Mouse (Mus musculus): ENCODE measurements at regions not wholly inside any gene's neighbourhood (a gene's known extent, or its start where the extent isn't known, plus 50 kb on each side); places are given as distances from the start of the nearest gene placed in this dataset.

DNA sequence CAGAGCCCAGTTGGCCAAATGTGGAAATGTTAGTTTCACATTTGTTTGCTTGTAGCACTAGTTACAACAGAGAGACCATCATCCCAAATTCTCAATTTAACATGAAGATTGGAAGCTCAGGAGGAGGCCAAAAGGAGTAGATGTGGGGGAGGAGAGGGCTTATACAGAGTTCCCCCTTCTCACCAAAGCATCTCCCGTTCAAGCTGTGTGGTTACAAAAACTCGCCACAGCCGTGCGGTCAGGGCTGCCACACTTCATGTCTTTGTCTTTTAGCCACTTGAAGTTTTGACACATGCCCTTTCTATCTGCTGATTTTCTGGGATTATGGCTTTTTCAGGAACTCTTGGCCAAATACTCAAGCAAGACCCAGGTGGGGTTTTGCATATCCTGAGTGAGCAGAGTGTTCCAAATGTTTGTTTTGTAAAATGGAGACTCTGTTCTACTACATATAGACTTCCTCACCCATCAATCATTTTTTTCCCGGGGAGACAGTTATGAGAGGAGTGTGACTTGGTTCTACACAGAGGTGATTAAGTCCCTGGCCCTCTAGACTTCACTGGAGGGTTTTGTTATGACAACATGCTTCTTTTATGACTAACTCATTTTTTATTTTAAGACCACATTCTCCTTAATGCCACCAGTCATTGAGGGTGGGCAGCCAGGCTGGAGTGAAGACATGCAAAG lies 605.4 kb upstream of the Sall1 start:
- DNase-seq (ENCODE audit: low read depth, low spot score) = no peak

DNA sequence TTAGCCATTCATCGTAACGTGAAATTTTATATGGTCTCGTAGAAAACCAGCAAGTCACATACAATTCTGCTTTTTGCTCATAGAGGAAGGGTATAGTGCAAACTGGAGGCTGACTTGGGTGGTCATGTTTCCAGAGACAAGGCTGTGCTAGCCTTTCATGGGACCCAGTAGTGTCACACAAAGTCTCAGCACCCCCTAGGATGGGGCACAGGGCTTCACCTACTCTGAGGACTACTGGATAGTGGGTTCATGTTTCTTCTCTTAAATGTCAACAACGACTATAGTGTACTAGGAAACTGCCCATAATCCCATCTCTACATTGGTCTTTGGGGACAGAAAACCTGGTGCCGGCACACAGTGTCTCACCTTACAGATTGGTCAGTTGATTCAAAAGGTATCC lies 603.0 kb upstream of the Sall1 start:
- no peak for DNase-seq (ENCODE audit: low read depth, low spot score)

- DNase-seq (ENCODE audit: low read depth, low spot score) = no peak
These were observed 597.4 kb upstream of the Sall1 start for GRCm38 (mm10) chr8:89641339-89641738.

DNA sequence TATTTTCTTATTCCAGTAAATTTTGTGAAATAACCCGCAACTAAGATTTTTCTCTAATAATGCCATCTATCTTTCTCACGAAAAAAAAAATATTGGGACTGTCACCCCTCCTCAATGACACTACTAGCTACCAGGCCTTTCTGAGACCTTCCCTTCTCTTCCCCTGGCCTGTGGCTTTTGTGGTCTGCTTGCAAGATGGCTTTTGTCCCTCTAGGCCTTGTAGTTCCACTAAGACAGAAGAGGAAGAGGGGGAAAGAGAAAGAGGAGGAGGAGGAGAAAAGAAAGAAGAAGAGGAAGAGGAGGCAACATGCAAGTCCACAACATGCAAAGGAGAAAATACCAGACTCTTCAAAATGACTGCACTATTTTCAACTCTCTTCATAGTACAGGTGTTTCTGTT lies 590.9 kb upstream of the Sall1 start:
- DNase-seq (ENCODE audit: low read depth, low spot score) = no peak

GRCm38 (mm10) chr8:89632304-89632703 lies 588.3 kb upstream of the Sall1 start:
- no peak for DNase-seq (ENCODE audit: low read depth, low spot score)

DNA sequence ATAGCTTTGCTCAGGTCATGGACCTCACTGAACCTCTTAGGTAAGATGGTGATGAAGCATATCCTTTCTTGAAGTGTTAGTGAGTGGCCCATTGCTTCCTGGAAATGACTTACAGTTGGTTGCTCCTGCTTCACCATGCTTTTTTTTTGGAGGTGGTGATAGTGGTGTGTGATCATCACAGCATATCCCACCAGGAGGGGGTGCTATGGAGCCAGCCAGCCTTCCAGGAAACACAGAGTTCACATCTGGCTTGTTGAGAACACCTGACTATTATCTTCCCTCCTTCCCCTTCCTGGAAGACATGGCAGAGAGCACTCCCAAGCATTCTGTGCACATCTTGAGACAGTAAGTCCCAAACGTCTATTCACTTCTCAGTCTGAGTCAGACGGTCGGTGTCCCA lies 586.6 kb upstream of the Sall1 start:
- DNase-seq (ENCODE audit: low read depth, low spot score) = no peak

DNA sequence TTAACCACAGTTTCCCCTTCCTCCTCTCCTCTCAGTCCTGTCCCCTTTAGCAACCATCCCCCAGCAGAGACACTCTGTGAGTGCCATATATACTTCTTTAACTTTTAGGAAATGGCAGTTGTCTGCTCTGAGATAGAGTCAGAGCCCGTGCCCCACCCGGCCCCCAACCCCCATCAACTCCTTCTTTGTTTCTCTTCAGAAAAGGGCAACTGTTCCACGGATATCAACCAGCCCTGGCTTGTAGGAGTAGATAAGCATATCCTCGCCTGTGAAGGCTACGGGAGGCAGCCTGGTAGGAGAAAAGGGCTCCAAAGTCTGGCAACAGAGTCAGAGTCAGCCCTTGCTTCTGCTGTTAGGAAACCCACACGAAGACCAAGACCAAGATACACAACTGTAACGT lies 574.1 kb upstream of the Sall1 start:
- no peak for DNase-seq (ENCODE audit: low read depth, low spot score)

GRCm38 (mm10) chr8:89615863-89616558 lies 572.0 kb upstream of the Sall1 start:
- DNase-seq (ENCODE audit: low read depth, low spot score) = no peak

- no peak for DNase-seq (ENCODE audit: low read depth, low spot score)
These were observed 565.1 kb upstream of the Sall1 start for GRCm38 (mm10) chr8:89609074-89609473.

DNA sequence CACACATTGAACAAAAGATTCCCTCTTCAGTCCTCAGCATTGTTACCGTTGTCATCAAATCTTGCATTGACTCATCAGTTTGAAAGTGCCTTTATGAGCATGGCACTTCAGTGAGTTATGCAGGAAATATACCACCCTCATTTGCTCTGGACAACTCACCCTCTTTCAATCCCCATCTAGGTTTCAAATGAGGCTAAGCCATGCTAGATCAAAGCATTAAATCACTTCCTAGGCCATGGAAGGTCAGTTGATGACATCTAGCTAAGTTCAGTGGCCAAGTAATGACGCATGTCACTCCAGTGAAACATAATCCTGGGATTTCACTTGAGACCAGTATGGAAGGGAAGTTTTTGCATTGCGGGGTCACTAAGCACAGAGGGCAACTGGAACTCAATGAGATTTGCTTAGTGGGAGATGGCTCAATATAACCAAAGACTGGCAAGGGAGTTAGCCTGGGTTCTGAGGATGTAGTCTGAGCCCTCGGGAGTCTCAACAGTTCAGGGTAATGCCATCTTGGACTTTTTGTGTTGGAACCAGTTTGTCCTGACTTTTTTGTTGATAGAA lies 562.0 kb upstream of the Sall1 start:
- DNase-seq (ENCODE audit: low read depth, low spot score) = no peak

GRCm38 (mm10) chr8:89604461-89604860 lies 560.5 kb upstream of the Sall1 start:
- DNase-seq (ENCODE audit: low read depth, low spot score) = no peak

DNA sequence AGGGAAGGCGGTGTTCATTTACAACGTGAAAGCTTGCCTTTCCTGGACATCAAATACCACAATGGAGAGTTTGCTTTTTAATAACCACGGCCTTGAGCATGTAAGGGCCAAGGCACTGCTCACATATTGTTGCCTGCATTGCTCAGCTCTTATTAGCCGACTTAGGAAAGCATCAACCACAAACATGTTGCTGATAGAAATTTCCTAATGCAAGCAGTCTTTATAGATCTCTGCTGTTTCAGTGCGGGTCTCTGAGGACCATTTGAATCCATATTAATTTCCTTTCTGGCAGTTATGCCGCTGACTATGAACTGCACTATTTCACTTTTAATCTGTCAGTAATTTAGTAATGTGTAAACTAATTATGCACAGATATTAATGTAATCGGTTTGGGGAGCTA lies 552.4 kb upstream of the Sall1 start:
- DNase-seq (ENCODE audit: low read depth, low spot score) = no peak

DNA sequence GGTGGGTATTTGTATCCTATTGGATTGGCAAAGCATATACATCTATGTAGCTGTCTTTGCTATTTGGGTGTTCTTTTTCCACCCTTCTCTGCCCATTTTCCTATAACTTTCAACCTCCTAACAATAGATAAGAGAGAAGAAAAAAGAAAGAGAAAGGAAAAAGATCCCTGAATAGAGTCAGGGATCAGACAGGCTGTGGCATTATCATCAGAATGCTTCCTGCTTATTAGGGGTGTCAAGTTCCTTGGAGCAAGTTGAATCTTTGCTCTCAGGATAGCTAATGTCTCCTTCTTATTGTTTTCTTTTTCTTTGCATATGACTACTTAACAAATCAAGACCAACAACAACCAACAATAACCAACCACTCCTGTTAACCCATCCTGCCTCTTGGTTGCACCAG lies 539.1 kb upstream of the Sall1 start:
- no peak for DNase-seq (ENCODE audit: low read depth, low spot score)

- DNase-seq (ENCODE audit: low read depth, low spot score) = no peak
These were observed 538.6 kb upstream of the Sall1 start for GRCm38 (mm10) chr8:89582566-89582965.

DNA sequence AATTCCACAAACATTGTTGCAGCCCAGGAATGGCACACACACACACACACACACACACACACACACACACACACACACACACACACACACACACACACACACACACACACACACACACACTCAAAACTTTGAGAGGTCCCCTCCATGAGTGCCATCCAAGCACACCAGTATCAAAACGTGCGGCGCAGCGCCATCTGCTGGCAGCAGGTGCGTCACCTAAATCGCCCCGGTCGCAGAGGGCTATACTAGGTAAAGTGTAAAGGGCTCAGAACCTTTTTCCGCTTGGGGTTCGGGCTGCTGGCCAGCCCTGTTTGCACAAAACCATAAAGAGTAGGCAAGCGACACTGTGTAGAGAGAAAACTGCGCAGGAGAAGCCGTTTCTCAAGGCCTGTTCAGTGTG lies 527.9 kb upstream of the Sall1 start:
- DNase-seq (ENCODE audit: low read depth, low spot score) = peak; percentile 22

GRCm38 (mm10) chr8:89570639-89571325 lies 526.8 kb upstream of the Sall1 start:
- no peak for DNase-seq (ENCODE audit: low read depth, low spot score)

DNA sequence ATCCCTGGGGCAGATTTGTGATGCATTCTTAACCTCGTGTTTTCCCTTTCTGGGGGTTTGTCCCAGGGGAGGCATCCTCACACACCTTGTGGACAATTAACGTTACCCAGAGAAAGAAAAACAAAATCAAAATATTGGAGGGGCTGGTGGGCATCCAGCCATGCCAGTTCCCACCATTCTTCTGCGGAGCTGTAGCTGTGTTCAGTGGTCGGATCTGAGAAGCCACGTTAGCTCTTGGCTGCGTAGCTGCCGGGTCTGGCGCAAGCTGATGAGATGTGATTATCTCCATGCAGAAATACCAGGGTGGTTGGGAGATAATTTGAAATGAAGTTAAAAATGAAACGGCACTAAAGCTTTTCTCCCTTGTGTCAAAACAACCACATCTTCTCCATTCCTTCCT lies 525.4 kb upstream of the Sall1 start:
- DNase-seq (ENCODE audit: low read depth, low spot score) = no peak

DNA sequence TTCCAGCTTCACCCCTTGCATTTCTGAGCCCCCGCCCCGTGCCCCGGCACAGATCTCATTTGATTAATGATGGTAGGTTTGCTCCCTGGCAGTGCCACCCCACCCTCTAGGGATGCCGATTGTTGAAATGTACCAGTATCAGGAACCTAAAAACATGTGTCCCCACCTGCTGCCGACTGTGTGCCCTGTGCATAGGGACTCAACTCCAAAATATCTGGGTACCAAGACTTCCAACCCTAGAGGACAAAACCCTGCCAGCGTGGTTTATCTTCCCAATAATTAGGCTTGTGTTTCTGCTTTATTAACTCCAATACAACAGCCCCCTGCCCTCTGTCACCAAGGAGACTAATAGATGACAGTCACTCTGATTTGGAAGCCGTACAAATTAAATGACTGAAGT lies 524.7 kb upstream of the Sall1 start:
- no peak for DNase-seq (ENCODE audit: low read depth, low spot score)

DNA sequence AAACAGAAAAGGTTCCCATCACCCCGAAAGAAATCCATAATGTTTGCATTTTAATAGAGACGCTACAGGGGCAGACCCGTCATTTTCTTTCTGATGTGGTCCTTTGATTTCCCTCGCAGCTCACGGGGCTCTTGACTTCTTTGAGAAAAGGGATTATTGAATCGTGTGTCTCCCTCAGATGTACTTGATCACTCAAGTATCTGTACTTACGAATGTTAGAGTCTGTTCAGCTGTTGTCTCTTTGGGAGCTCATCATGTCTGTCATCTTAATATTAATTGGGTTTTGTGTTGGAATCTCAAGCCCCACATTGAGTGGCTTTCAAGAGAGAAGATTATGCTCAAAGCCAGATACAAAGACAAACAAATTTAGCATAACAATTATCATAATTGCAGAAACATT lies 523.0 kb upstream of the Sall1 start:
- no peak for DNase-seq (ENCODE audit: low read depth, low spot score)

- no peak for DNase-seq (ENCODE audit: low read depth, low spot score)
These were observed 522.5 kb upstream of the Sall1 start for GRCm38 (mm10) chr8:89566461-89566860.

GRCm38 (mm10) chr8:89565147-89565826 lies 521.3 kb upstream of the Sall1 start:
- no peak for DNase-seq (ENCODE audit: low read depth, low spot score)

- DNase-seq (ENCODE audit: low read depth, low spot score) = no peak
These were observed 519.6 kb upstream of the Sall1 start for GRCm38 (mm10) chr8:89563544-89563943.
